Mouse (Mus musculus): Measurements from ENCODE around the gene Gltp. TPM values are rescaled to one million over a fixed set of nuclear protein-coding genes. Genes with fewer than 3 reads are reported as not detected.

Gltp gene
- total and polyA plus RNA-seq, 2 experiments from 2014 or later = 19.8 to 32.1 TPM

DNA sequence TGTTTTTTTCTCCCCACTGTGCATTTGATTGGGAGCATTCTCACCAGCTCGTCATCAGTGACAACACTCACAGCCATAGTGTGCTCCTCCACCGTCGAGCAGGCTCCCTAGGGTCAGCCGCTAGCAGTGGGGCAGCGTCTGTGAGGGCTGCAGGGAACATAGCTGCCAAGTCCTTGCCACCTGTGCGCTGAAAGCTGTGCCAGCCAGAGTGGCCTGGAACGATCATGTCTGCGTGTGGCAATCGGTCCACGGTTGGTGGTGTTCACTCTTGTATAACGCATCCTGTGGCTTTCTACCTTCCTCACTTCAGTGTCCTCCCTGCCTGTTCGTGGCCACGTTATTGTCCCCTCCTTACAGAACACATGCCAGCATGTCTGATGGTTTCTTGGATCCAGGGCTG lies 27.7 kb upstream of the Gltp start:
- Histone ChIP-seq H3K27me3 (ENCODE audit: insufficient read depth, low read length) (no peaks in the 10 kb centered on the region), H3K4me3 (ENCODE audit: low read depth, low read length) (no peak overlapping the region), H3K27ac (ENCODE audit: low read depth, low read length) (no peak overlapping the region), H3K9me3 (ENCODE audit: low read length) (no peaks in the 10 kb centered on the region), H3K4me1 (ENCODE audit: insufficient read depth) (no peaks in the 10 kb centered on the region), H3K4me2 (ENCODE audit: low read depth) (no peak overlapping the region), H3K36me3 (ENCODE audit: insufficient read depth) (peaks cover 79% of the 10 kb centered on the region), H3K9ac (no peak overlapping the region)
- WGBS = 82% methylated on average over 13 of the region's 13 CpGs
- ATAC-seq (no peak), DNase-seq (no peak)
- TF ChIP-seq CTCF (IDR thresholded peaks at IDR 0.05; ENCODE audit: low read depth) = no peak

GRCm38 (mm10) chr5:114717937-114718336 lies 27.2 kb upstream of the Gltp start:
- H3K9me3 ChIP-seq (ENCODE audit: low read length) = no peaks in the 10 kb centered on the region
- H3K36me3 ChIP-seq (ENCODE audit: insufficient read depth) = peaks cover 85% of the 10 kb centered on the region
- no peak overlapping the region for H3K27ac ChIP-seq (ENCODE audit: low read depth, low read length)
- H3K27me3 ChIP-seq (ENCODE audit: insufficient read depth, low read length) = no peaks in the 10 kb centered on the region
- H3K4me2 ChIP-seq (ENCODE audit: low read depth) = no peak overlapping the region
- WGBS = 91% methylated on average over 8 of the region's 8 CpGs
- H3K4me3 ChIP-seq (ENCODE audit: low read depth, low read length) = no peak overlapping the region
- H3K4me1 ChIP-seq (ENCODE audit: insufficient read depth) = no peaks in the 10 kb centered on the region
- no peak for TF ChIP-seq CTCF (IDR thresholded peaks at IDR 0.05; ENCODE audit: low read depth)
- no peak for ATAC-seq
- DNase-seq = no peak
- H3K9ac ChIP-seq = no peak overlapping the region

DNA sequence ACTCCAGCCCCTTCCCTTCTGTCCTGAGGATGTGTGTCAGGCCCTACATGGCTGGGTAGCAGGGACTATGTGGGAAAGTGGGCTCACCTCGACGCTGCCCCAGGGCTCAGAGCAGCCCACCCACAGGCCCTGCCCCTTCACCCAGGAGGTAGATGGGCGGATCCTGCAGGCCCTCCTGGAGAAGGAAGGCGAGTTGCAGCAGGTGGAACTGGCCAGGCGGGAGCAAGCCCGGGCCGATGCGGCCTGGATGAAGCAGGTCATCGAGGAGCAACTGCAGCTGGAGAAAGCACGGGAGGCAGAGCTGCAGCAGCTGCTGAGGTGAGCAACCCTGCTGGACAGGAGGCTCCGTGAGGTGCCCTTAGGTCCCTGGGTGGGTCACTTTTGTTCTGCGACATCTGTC lies 26.5 kb upstream of the Gltp start:
- Histone ChIP-seq H3K27ac (ENCODE audit: low read depth, low read length) (no peak overlapping the region), H3K36me3 (ENCODE audit: insufficient read depth) (peaks cover 85% of the 10 kb centered on the region), H3K27me3 (ENCODE audit: insufficient read depth, low read length) (no peaks in the 10 kb centered on the region), H3K9ac (no peak overlapping the region), H3K4me2 (ENCODE audit: low read depth) (no peak overlapping the region), H3K9me3 (ENCODE audit: low read length) (no peaks in the 10 kb centered on the region), H3K4me1 (ENCODE audit: insufficient read depth) (no peaks in the 10 kb centered on the region), H3K4me3 (ENCODE audit: low read depth, low read length) (no peak overlapping the region)
- ATAC-seq (no peak), DNase-seq (no peak)
- TF ChIP-seq CTCF (IDR thresholded peaks at IDR 0.05; ENCODE audit: low read depth) = no peak
- 92% methylated on average over 12 of the region's 12 CpGs for WGBS

DNA sequence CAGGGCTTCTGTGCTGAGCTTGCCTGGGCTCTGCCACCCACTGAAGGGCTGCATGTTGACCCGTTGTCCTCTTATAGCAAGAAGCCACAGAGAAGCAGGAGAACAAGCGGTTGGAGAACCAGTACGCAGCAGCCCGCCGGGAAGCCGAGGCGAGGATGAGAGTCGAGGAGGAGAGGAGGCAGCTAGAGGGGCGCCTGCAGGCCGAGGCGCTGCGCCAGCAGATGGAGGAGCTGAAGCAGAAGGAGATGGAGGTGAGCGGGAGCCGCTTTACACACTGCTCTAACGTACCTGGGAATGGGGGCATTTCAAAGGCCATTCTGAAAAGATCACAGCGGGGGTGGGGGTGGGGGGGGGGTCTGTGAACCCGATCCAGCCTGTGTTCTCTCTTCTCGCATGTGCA lies 23.8 kb upstream of the Gltp start:
- TF ChIP-seq CTCF (IDR thresholded peaks at IDR 0.05; ENCODE audit: low read depth) = no peak
- H3K4me1 ChIP-seq (ENCODE audit: insufficient read depth) = no peaks in the 10 kb centered on the region
- H3K36me3 ChIP-seq (ENCODE audit: insufficient read depth) = peaks cover 84% of the 10 kb centered on the region
- H3K9ac ChIP-seq = no peak overlapping the region
- no peak for ATAC-seq
- WGBS = 89% methylated on average over 18 of the region's 18 CpGs
- no peak overlapping the region for H3K27ac ChIP-seq (ENCODE audit: low read depth, low read length)
- H3K4me2 ChIP-seq (ENCODE audit: low read depth) = no peak overlapping the region
- no peaks in the 10 kb centered on the region for H3K9me3 ChIP-seq (ENCODE audit: low read length)
- no peaks in the 10 kb centered on the region for H3K27me3 ChIP-seq (ENCODE audit: insufficient read depth, low read length)
- DNase-seq = no peak
- H3K4me3 ChIP-seq (ENCODE audit: low read depth, low read length) = no peak overlapping the region

GRCm38 (mm10) chr5:114709357-114709756 lies 18.6 kb upstream of the Gltp start:
- H3K36me3 ChIP-seq (ENCODE audit: insufficient read depth) = peaks cover 38% of the 10 kb centered on the region
- no peak overlapping the region for H3K4me3 ChIP-seq (ENCODE audit: low read depth, low read length)
- no peak overlapping the region for H3K27ac ChIP-seq (ENCODE audit: low read depth, low read length)
- 93% methylated on average over 21 of the region's 21 CpGs for WGBS
- DNase-seq (no peak), ATAC-seq (no peak)
- TF ChIP-seq CTCF (IDR thresholded peaks at IDR 0.05; ENCODE audit: low read depth) = no peak
- no peaks in the 10 kb centered on the region for H3K9me3 ChIP-seq (ENCODE audit: low read length)
- 0 out of 2 replicates have a peak, but pooled peaks cover 6% of the 10 kb centered on the region for H3K4me1 ChIP-seq (ENCODE audit: insufficient read depth)
- no peak overlapping the region for H3K4me2 ChIP-seq (ENCODE audit: low read depth)
- H3K27me3 ChIP-seq (ENCODE audit: insufficient read depth, low read length) = no peaks in the 10 kb centered on the region
- no peak overlapping the region for H3K9ac ChIP-seq

DNA sequence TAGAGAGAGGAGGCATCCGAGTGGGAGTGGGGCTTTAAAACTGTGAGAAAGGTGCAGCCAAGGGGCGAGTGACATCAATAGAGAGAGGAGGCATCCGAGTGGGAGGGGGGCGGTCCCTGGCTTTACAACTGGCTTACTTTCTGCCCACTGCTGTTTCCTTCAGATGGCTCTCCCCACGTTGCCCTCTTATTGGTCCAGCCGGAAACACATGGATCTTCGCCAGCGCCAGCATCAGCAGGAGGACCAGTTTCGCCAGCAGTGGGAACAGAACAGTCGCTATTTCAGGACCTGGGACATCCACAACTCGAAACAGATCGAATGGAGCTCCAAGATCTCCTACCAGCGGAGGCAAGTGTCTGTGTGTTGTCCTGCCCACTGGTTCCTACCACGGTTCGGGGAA lies 17.7 kb upstream of the Gltp start:
- no peak for TF ChIP-seq CTCF (IDR thresholded peaks at IDR 0.05; ENCODE audit: low read depth)
- Histone ChIP-seq H3K9ac (peak overlapping the region; percentile 54), H3K27me3 (ENCODE audit: insufficient read depth, low read length) (no peaks in the 10 kb centered on the region), H3K4me2 (ENCODE audit: low read depth) (peak overlapping the region; percentile 68), H3K27ac (ENCODE audit: low read depth, low read length) (no peak overlapping the region), H3K36me3 (ENCODE audit: insufficient read depth) (peaks cover 29% of the 10 kb centered on the region), H3K4me1 (ENCODE audit: insufficient read depth) (0 out of 2 replicates have a peak, but pooled peaks cover 6% of the 10 kb centered on the region), H3K4me3 (ENCODE audit: low read depth, low read length) (peak overlapping the region; percentile 73; the same call in 1 of the 2 replicates), H3K9me3 (ENCODE audit: low read length) (no peaks in the 10 kb centered on the region)
- WGBS = 51% methylated on average over 15 of the region's 15 CpGs
- DNase-seq (no peak), ATAC-seq (no peak)

GRCm38 (mm10) chr5:114707265-114708068 lies 16.7 kb upstream of the Gltp start, which contains the start of gene Tchp:
Gene Tchp, plus strand, starts transcription at chr5:114707760.
- Histone ChIP-seq H3K36me3 (ENCODE audit: insufficient read depth) (peaks cover 22% of the 10 kb centered on the region), H3K9me3 (ENCODE audit: low read length) (no peaks in the 10 kb centered on the region), H3K4me3 (ENCODE audit: low read depth, low read length) (peak within 1 kb of the TSS; percentile 73), H3K4me1 (ENCODE audit: insufficient read depth) (0 out of 2 replicates have a peak, but pooled peaks cover 6% of the 10 kb centered on the region), H3K4me2 (ENCODE audit: low read depth) (peak within 1 kb of the TSS; percentile 68), H3K27me3 (ENCODE audit: insufficient read depth, low read length) (no peaks in the 10 kb centered on the region), H3K9ac (peak within 1 kb of the TSS; percentile 54), H3K27ac (ENCODE audit: low read depth, low read length) (no peak within 1 kb of the TSS)
- ATAC-seq (peak; percentile 92), DNase-seq (peak; percentile 95)
- WGBS = 4% methylated on average over 48 of the region's 49 CpGs
- peak; percentile 89 for TF ChIP-seq CTCF (IDR thresholded peaks at IDR 0.05; ENCODE audit: low read depth)
